Mouse (Mus musculus) heart, embryonic 10.5 days (tissue): ENCODE measurements around the gene Atl2. TPM values are rescaled to one million over a fixed set of nuclear protein-coding genes. Genes with fewer than 3 reads are reported as not detected.

ENCODE experiments used
- DNase-seq: peaks from one replicate; pipeline ENCODE4 v3.0.0-alpha.2; 2017; ENCODE audit warnings: low spot score
- H3K27ac ChIP-seq: fragments of 300-500 bp; sonication (generic); 2 replicates; pipeline ENCODE4 v1.5.1; 2016; ENCODE audit warnings: mild to moderate bottlenecking
- H3K27me3 ChIP-seq: fragments of 300-500 bp; sonication (generic); 2 replicates; pipeline ENCODE4 v1.6.1; 2016; ENCODE audit warnings: mild to moderate bottlenecking; ENCODE audit not compliant: poor library complexity, insufficient read depth, severe bottlenecking
- H3K36me3 ChIP-seq: fragments of 300-500 bp; sonication (generic); 2 replicates; pipeline ENCODE4 v1.6.1; 2016; ENCODE audit warnings: mild to moderate bottlenecking, moderate library complexity
- H3K4me1 ChIP-seq: fragments of 300-500 bp; sonication (generic); 2 replicates; pipeline ENCODE4 v1.6.1; 2016; ENCODE audit warnings: mild to moderate bottlenecking
- H3K4me3 ChIP-seq: fragments of 300-500 bp; sonication (generic); 2 replicates; pipeline ENCODE4 v1.5.1; 2016; ENCODE audit warnings: mild to moderate bottlenecking, moderate library complexity
- H3K9me3 ChIP-seq: fragments of 300-500 bp; sonication (generic); 2 replicates; pipeline ENCODE4 v1.6.1; 2016; ENCODE audit warnings: mild to moderate bottlenecking, moderate library complexity
- WGBS: fragments of 180-500 bp; shearing (Covaris S2); methylation state at CpG from one replicate; pipeline ENCODE4 v1.1.7; 2016; 5-methylcytosine and 5-hydroxymethylcytosine counted together
- polyA plus RNA-seq: library from polyadenylated mRNA; unstranded; fragments of >200 nt; fragmentation: Nextera tagmentation; extraction: Ambion mirVana; gene quantifications from 2 replicates; pipeline ENCODE4 v1.2.1, GENCODE M21; 2016

The Atl2 gene
- polyA plus RNA-seq, 1 experiment from 2014 or later = 39.1 TPM

DNA sequence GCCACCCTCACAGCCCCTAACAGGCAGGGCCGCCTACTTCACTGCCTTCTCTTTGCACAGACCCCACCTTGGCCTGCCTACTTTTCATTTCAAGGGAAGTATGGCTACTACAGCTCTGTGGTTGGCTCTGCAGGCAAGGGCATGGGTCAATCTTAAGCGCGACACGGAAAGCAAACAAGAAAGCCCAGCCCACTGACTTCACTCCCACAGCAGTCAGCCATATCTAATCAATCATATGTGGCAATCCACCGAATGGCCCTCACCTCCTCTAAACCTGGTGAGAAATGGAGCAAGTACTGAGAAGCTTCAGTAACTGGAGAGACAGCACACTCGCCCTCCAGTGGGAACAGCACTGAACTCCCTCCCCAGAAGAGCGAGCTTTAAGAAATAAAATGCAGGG lies 4.0 kb downstream of the Atl2 start:
- WGBS = 40% methylated on average over 7 of the region's 7 CpGs
- Histone ChIP-seq H3K36me3 (0 out of 2 replicates have a peak, but pooled peaks cover 2% of the 10 kb centered on the region), H3K27me3 (peaks cover 4% of the 10 kb centered on the region; the same call in 1 of the 2 replicates), H3K4me3 (no peak overlapping the region), H3K4me1 (peaks cover 45% of the 10 kb centered on the region), H3K27ac (no peak overlapping the region), H3K9me3 (no peaks in the 10 kb centered on the region)
- no peak for DNase-seq

DNA sequence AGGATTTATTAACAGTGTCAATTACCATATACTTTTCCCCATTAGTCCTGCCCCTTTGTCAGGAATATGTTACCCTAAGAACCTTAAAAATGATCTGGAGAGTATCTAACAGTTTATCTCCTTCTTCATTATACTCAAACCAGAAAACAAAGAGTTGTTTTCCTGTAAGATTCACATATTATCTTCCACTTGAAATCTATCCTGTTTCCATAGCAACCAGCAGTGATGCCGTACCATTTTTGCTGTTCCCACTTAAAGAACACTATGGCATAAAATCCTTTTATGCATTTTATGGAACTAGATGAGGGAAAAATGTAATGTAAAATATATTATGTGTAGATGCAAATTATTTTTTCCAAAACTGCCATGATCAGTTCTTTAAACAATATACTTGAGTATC lies 8.0 kb downstream of the Atl2 start:
- Histone ChIP-seq H3K9me3 (no peaks in the 10 kb centered on the region), H3K27me3 (no peaks in the 10 kb centered on the region), H3K36me3 (0 out of 2 replicates have a peak, but pooled peaks cover 2% of the 10 kb centered on the region), H3K4me3 (no peak overlapping the region), H3K27ac (no peak overlapping the region), H3K4me1 (peaks cover 22% of the 10 kb centered on the region)
- DNase-seq = no peak
- 89% methylated on average over 1 of the region's 1 CpGs for WGBS

DNA sequence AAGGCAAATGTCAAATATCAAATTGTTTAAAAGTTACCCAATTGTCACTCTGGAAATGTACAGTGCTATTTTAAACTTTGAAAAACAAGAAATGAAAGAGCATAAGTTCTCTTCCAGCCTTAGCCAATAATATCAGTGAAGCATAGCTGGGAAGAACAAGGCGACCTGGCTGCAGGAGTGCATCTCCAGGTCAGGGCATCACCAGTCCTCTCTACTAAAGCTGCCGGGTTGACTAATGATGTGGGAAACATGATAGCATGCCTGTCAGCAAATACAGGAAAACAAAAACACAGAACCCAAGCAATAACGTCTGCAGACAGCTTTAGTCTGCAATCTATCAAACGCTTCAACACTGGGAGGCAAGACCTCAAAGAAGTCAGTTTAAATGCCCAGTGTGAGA lies 12.7 kb downstream of the Atl2 start:
- no peaks in the 10 kb centered on the region for H3K9me3 ChIP-seq
- no peak overlapping the region for H3K4me3 ChIP-seq
- 12% methylated on average over 4 of the region's 4 CpGs for WGBS
- H3K36me3 ChIP-seq = no peaks in the 10 kb centered on the region
- H3K27me3 ChIP-seq = no peaks in the 10 kb centered on the region
- peaks cover 11% of the 10 kb centered on the region for H3K4me1 ChIP-seq
- DNase-seq = no peak
- no peak overlapping the region for H3K27ac ChIP-seq

DNA sequence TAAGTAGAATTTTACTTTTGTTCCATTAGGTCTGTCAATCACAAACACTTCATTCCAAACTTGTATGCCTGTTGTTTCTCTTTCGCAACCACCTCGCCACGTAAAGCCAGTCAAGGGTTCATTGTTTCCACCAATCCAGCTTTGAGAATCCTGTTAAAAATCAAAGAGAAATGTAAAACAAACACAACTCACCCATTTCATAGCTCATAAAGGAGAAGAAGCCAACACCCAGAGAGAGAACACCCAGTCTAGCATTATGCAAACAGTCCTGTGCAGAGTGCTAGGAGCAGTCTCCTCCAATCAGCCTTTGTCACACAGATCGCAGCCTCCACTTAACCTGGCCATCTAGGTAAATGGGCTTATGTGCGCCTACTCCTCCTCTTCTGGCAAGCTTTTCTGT lies 30.9 kb downstream of the Atl2 start:
- no peak for DNase-seq
- Histone ChIP-seq H3K4me3 (no peak overlapping the region), H3K36me3 (peaks cover 38% of the 10 kb centered on the region), H3K27ac (no peak overlapping the region), H3K9me3 (no peaks in the 10 kb centered on the region), H3K27me3 (no peaks in the 10 kb centered on the region), H3K4me1 (peaks cover 8% of the 10 kb centered on the region; the same call in 1 of the 2 replicates)
- 93% methylated on average over 5 of the region's 5 CpGs for WGBS

DNA sequence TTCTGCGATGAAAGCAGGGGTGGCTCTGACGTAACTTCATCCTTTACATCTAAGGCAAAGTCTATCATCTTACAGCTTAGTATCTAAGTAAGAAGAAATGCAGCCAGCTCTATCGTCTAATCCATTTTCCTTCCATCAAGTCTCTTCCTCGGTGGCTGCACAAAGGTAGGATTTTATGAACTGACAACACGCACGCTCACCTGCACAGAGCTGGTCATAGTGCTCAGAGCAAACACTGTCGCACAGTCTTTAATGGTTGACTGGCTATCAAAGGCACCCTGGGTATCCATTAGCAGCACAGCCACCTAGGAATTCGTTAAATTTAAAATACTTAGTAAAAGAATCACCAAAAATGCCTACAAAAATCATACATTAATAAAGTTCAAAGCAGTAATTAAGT lies 31.4 kb downstream of the Atl2 start:
- H3K27me3 ChIP-seq = no peaks in the 10 kb centered on the region
- H3K4me1 ChIP-seq = peaks cover 6% of the 10 kb centered on the region; the same call in 1 of the 2 replicates
- H3K9me3 ChIP-seq = no peaks in the 10 kb centered on the region
- DNase-seq = no peak
- no peak overlapping the region for H3K4me3 ChIP-seq
- 95% methylated on average over 8 of the region's 8 CpGs for WGBS
- H3K36me3 ChIP-seq = peaks cover 43% of the 10 kb centered on the region
- no peak overlapping the region for H3K27ac ChIP-seq

DNA sequence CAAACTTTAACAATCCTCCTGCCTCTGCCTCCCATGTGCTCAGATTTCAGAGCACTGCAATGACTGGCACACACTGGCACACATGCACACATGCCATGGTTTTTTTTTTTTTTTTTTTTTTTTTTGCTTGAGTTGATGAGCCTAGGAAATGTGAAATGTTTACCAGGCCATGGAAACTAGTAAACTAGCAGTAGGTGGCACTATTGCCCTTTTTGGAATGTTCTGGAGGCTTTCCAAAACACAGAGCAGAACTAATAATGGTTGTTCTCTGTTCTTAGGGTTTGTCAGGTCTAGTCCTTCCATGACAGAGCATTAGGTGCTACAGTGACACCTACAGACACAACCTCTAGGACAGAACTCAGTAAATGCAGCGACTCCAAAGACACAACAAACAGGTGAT lies 33.9 kb downstream of the Atl2 start:
- H3K9me3 ChIP-seq = no peaks in the 10 kb centered on the region
- WGBS = 80% methylated on average over 1 of the region's 1 CpGs
- 0 out of 2 replicates have a peak, but pooled peaks cover 3% of the 10 kb centered on the region for H3K4me1 ChIP-seq
- no peaks in the 10 kb centered on the region for H3K27me3 ChIP-seq
- H3K27ac ChIP-seq = no peak overlapping the region
- DNase-seq = no peak
- peaks cover 65% of the 10 kb centered on the region for H3K36me3 ChIP-seq
- no peak overlapping the region for H3K4me3 ChIP-seq

DNA sequence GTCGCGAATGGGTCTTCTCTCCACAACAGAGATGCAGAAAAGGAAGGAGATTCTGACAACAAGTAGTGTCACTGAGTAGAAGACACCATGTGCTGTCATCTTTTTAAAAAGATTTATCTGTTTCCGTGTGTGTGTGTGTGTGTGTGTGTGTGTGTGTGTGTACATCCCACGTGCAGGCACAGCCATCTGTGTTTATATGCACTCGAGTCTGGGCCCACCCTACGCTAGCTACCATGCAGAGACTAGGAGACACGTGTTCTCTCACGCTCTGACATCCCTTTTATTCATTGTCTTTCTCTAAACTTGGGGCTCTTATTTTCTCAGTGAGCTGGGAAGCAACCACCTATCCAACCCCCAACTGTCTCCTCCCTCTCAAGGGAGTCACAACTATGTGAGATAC lies 40.4 kb downstream of the Atl2 start:
- 86% methylated on average over 8 of the region's 8 CpGs for WGBS
- Histone ChIP-seq H3K27ac (no peak overlapping the region), H3K9me3 (no peaks in the 10 kb centered on the region), H3K4me1 (no peaks in the 10 kb centered on the region), H3K4me3 (no peak overlapping the region), H3K27me3 (no peaks in the 10 kb centered on the region), H3K36me3 (peaks cover 92% of the 10 kb centered on the region)
- DNase-seq = no peak

DNA sequence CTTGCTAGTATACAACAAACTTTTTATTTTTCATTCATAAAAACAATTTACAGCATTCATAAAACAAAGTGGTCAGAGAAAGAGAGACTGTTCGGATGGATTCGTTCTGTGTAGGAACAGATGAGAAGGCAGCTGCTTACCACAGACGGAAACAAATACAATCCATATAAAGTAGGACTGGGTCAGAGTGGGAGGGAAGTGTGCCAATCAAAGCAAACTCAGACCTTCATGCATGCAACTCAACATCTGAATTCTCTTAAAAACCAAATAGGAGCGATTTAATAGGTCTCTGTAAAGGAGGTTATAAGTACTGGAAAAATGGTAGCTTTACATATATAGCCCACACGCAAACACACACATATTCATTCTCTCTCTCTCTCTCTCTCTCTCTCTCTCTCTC lies 47.5 kb downstream of the Atl2 start:
- Histone ChIP-seq H3K27ac (no peak overlapping the region), H3K4me1 (no peaks in the 10 kb centered on the region), H3K9me3 (no peaks in the 10 kb centered on the region), H3K27me3 (no peaks in the 10 kb centered on the region), H3K36me3 (peaks cover 54% of the 10 kb centered on the region), H3K4me3 (no peak overlapping the region)
- 98% methylated on average over 5 of the region's 5 CpGs for WGBS
- no peak for DNase-seq

DNA sequence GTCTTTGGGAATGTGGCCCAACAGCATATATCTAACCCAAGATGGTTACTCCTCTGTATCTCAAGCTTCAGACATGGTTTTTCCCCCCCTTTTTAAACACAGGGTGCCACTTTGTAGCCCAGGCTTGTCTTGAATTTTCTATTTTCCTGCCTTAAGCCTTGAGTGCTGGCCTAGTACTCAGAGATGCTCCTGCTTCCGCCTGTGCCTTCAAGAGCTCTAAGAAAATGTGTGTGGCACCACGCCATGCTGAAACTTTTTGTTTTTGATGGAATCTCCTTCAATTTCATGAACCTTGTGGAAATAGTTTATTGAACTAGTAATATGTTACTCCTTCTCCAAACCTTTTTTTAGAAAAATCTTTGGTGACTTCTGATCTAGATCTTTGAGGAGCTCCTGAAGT lies 49.7 kb downstream of the Atl2 start:
- Histone ChIP-seq H3K36me3 (peaks cover 33% of the 10 kb centered on the region), H3K27ac (no peak overlapping the region), H3K9me3 (no peaks in the 10 kb centered on the region), H3K4me3 (no peak overlapping the region), H3K27me3 (no peaks in the 10 kb centered on the region), H3K4me1 (no peaks in the 10 kb centered on the region)
- 88% methylated on average over 2 of the region's 2 CpGs for whole genome bisulfite sequencing
- DNase-seq = no peak

DNA sequence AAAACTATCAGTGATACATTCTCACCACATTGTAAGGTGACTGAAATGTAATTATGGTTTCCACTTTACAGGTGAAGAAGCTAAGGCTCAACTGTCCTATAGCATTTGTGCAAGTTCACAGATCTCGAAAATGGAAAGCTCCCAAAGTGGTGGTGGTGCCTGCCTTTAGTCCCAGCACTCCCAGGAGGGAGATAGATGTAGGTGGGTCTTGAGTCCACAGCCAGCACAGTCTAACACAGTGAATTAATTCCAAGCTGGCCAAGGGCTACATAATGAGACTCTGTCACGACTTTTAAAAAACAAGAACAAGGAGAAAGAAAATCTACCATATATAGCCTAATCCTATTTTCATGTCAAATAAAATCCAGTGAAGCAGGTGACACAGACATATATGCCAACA lies 50.2 kb downstream of the Atl2 start:
- Histone ChIP-seq H3K27ac (no peak overlapping the region), H3K27me3 (no peaks in the 10 kb centered on the region), H3K4me1 (no peaks in the 10 kb centered on the region), H3K9me3 (no peaks in the 10 kb centered on the region), H3K4me3 (no peak overlapping the region), H3K36me3 (peaks cover 28% of the 10 kb centered on the region)
- DNase-seq = no peak
- 71% methylated on average over 2 of the region's 2 CpGs for WGBS

DNA sequence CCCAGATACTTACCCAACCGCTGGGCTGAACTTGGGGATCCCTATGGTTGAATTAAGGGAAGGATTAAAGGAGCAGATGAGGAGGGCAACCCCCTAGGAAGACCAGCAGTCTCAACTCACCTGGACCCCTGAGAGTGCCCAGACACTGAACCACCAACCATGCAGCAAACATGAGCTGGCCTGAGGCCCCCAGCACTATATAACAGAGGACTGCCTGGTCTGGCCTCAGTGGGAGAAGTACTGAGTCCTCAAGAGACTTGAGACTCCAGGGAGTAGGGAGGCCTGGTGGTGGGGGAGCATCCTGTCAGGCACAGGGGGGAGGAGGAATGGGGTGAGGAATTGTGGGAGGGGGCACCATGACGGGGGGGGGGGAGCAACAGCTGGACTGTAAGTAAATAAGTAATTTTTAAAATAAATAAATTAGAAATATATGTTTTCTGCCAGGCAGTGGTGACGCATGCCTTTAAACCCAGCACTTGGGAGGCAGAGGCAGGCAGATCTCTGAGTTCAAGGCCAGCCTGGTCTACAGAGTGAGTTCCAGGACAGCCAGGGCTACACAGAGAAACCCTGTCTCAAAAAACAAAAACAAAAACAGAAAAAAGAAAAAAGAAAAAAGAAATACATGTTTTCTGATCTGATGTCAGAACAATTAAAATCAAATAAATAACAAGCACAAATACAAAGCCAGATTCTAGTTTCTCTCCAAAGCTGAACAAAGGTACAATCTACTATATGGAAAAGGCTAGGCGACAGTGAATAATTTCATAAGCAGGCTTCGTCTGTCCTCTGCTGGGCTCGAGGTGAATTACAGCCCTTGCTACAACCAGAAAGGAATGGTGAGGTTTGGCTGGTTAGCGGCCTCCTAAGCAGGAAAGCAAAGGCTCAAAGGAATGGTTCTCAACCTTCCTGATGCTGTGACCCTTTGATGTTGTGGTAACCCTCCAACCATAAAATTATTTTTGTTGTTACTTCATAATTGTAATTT lies 55.4 kb downstream of the Atl2 start:
- no peaks in the 10 kb centered on the region for H3K36me3 ChIP-seq
- 42% methylated on average over 7 of the region's 7 CpGs for WGBS
- DNase-seq = no peak

DNA sequence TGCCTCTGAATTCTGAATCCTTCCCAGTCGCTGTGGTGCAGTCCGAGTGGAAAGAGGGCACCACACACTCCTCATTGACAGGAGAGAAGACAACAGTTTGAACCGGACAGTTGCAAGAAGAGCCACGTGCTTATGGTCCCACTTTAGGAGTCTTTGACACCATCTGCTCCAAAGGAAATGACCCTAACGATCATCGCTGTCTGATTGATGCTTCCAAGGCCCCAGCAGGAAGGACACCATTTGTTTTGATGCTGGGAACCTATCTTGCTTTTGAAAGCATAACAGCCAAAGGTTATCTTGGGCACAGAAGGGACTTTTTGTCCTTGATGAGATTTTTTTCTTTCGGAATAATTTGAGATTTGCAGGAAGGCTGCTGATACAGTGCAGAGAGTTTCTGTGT lies 58.9 kb downstream of the Atl2 start:
- 61% methylated on average over 7 of the region's 7 CpGs for WGBS
- no peaks in the 10 kb centered on the region for H3K27me3 ChIP-seq
- H3K4me1 ChIP-seq = no peaks in the 10 kb centered on the region
- H3K9me3 ChIP-seq = no peaks in the 10 kb centered on the region
- no peak overlapping the region for H3K4me3 ChIP-seq
- DNase-seq = no peak
- no peaks in the 10 kb centered on the region for H3K36me3 ChIP-seq
- no peak overlapping the region for H3K27ac ChIP-seq

More for the DNA sequence above, 55.4 kb downstream of the Atl2 start:
- Histone ChIP-seq H3K4me1 (no peaks in the 10 kb centered on the region), H3K27me3 (no peaks in the 10 kb centered on the region), H3K4me3 (no peak overlapping the region), H3K27ac (no peak overlapping the region), H3K9me3 (no peaks in the 10 kb centered on the region)

DNA sequence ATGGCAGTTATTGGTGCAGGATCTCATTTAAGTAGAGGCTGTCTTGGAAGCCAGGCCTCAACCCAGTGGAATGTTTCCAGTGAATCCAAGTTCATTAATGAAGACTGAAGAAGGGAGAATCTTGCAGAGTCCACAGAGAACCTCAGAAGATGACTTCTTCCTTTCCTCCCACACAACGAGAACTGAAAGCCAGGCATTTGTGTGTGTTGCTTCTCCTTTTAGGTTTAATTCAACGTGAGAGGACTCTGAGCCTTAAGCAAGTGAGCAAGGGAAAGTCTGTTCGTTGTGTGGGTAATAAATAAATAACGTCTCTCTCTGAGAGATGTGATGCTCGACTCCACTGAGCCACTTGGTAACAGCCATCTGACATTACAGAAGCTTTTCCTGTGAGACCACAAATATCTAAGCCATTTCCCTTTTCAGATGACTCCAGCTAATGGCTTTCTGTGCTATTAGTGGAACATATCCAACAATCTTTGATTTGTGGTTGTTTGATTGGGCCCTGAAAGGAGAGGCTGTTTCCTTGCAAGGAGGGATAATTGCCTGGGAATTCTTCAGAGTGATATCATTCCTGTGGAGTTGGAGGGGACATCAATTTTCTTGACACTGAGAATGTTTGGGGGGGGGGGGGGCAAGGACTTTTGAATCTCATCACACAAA lies 60.1 kb downstream of the Atl2 start:
- Histone ChIP-seq H3K36me3 (no peaks in the 10 kb centered on the region), H3K9me3 (no peaks in the 10 kb centered on the region), H3K27me3 (no peaks in the 10 kb centered on the region), H3K4me1 (no peaks in the 10 kb centered on the region), H3K4me3 (no peak overlapping the region), H3K27ac (no peak overlapping the region)
- 61% methylated on average over 5 of the region's 5 CpGs for WGBS
- no peak for DNase-seq
